Mouse (Mus musculus) granulocyte monocyte progenitor cell, adult 5-6 weeks (primary cell): ENCODE measurements around the gene Fgfr2. TPM values are rescaled to one million over a fixed set of nuclear protein-coding genes. Genes with fewer than 3 reads are reported as not detected.

Experiments used
- ATAC-seq: replicated peaks from 2 replicates; pipeline ENCODE4 v1.8.0; 2016; ENCODE audit warnings: mild to moderate bottlenecking, moderate TSS enrichment, inconsistent platforms; ENCODE audit not compliant: poor library complexity, severe bottlenecking
- total RNA-seq, 2 experiments: library from RNA; stranded (forward) in 1 of 2; stranded (reverse) in 1 of 2; fragments of 200-712, 200-1000 nt in 1 of 2; fragments of >200 nt in 1 of 2; fragmentation: Nextera tagmentation in 1 of 2; gene quantifications; 2 replicates each; pipeline ENCODE4 v1.2.3; 2014 to 2017

The Fgfr2 gene
- total RNA-seq, 2 experiments from 2014 or later, result not detected

DNA sequence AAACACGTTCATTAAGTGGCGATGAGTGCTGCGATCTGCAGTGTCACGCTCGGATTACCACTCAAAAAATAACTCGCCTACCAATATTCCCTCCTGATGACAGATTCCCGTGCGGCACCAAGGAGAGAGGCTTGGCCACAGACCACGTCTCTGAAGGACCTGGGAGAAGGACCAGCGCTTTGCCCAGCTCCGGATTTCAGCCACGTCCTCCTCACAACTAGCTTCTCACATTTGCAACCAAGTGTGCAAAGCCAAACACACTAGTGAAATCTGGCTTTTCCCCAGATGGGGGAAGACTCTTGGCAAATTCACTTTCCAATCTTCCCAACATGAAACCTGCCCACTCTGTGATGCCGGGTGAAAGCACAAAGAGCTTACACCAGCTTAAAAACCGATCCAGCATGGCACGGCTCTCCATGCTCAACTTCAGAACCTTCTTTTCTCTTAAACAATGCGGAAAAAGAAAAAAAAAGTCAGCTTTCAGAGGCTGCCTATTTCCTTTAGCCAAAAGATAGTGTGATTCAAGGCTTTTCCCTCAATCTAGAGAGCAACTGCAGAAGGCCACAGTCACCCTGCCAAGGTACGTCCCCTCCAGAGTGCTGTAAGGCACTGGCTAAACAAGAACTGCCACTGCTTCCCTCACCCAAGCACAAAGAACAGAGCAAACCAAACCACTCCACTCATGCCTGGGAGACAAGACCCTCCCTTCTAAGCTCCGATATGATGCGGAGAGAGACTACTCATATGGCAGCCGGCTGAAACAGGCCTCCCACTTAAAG, 2862.1 kb downstream of the Fgfr2 start:
- ATAC-seq, result no peak

DNA sequence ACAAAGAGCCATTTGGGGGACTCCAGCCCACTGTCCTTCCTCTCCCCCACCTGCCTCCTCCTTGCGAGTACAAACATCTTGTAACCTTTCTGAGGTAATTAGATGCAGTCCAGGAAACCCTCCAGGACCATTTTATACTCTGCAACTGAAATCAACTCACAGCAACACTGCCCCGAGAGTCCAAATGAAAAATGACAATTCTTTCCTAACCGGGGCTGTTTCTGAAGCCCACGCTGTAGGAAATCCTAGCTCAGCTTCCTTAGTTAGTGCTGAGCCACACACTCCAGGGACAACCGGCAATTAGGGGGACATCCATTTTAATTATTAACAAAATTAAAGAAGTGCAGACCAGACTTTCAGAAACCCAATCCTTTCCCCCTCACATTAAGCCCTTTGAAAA, 2863.1 kb downstream of the Fgfr2 start:
- no peak for ATAC-seq

DNA sequence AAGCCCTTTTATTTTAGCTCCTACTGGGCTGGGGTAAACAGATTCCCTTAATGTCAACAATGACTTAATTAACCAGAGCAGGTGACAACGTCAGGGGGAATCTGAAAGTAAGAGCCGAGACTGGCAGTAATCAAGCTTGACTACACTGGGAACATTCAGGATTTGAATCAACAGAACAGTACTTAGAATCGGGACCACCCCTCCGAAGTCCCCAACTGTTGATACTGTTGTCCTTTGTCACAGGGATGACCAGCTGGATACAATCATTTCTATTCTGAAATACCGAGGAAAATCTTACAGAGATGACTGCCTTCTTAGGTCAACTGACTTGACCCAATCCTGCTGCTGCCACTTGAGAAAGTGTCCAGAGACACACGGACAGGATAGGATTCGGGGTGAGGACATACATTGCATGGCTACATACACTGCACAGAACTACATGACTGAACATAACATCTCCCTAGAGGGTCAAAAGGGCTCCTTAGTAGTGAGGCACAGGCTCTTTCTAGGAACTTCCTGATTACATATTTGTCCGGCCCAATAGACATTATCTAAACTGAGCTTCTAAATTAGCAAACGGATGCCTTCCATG, 2864.3 kb downstream of the Fgfr2 start:
- no peak for ATAC-seq

DNA sequence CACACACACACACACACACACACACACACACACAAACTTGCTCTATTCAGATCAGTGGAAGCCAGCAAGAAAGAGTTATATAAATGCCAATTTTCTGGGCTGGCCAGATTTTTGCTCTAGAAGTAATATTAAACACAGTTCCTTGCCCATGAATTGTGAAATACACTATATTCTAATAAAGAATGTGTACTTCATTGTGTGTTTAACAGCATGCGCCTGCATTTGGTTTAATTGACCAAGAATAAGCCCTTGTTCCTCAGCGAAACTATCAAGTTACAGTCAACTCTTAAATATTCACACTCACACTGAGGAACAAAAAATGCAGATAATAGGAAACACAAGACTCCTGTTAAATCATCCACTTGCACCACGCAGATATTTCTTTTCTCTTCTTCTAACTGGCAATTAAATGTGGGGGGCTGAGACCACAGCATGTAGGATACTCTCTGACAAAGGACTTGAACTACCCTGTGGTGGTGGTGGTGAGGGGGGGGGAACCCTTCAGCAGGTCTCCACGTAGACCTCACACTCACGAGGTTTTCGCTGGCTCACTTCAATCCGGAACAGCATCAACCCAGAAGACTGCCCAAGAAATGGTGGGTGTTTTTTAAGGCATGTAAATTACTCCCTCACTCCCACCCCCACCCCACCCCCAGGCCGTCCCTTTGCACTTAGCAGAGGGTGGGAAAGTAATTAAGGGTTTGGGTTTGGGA, 2865.0 kb downstream of the Fgfr2 start:
- no peak for ATAC-seq

DNA sequence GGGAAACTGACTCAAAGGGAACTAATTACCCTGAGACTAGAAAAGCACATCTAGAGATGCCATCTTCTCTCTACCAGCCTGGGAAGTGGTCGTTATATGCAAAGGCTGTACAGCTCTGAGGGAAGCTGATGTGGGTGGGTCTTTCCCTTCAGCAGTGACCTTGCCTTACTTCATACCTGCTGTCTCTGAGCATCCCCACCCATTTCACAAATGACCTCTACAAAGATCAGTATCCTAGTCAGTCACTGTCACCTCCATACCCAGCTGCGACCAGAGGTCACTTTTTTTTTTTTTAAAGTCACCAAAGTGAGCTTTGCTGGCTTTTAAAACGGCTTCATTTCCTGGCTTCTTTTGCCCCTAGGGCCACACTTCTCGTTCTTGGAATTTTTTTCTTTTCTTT, 2869.9 kb downstream of the Fgfr2 start:
- no peak for ATAC-seq

DNA sequence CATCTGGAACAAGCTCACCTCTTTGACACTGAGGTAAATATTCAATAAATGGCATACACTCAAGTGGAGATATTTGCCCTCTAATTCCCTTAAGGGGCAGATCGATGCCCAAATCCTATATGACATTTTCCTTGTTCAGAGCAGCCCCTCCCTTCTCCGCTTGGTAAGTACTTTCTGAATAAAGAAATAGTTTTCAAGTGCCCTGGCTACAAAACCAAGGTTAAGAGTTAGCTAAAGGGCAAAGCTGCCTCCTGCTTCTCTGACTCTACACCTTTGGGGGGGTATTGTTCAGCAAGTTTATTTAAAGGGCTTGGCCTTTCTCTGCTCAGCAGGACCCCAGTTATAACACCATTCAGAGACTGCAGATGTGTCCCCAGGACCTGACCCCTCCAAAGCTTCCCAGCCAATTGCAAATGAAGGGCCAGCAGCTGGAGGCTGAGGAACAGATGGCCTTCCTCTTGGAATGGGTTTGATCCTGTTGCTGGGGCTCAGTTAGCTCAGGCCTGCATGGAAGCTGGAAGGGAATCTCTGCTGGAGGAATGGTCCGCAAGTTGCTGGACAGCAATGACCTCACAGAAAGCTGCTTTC, 2871.1 kb downstream of the Fgfr2 start:
- no peak for ATAC-seq

DNA sequence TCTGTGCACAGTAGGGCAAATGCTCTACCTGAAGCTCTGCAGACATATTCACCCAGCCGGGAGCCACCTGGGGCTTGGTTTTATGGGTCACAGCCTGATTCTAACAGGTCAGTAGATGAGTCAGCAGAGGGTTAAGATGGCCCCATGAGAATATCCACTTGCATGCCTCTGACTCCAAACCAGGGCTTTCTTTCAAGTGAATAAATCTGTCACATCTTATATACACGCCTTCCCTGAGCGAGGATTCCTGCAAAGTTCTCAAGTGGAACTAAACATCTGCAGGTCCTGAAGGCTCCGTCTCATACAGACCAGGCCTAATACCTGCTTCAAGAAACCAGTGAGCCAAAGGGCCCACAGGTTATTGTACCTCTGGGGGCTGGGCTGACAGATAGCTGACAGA, 2872.2 kb downstream of the Fgfr2 start:
- no peak for ATAC-seq

DNA sequence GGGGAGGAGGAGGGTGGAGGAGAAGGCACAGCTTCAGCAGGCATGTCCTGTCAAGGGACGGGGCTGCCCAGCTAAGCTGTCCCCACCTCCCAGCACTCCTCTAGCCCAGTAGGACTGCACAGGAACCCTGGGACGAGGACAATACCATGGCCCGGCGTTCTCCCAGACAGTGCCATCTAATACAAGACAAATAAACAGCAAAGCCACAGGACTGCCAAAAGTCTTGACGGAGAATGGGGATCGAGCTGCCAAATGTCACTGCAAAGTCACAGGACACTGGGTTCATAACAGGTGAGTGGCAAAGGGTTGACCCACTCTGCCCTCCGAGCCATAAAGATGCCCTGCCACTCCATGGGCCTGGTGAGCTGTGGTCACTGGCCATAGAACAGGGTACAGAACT, 2874.7 kb downstream of the Fgfr2 start:
- ATAC-seq, result no peak

DNA sequence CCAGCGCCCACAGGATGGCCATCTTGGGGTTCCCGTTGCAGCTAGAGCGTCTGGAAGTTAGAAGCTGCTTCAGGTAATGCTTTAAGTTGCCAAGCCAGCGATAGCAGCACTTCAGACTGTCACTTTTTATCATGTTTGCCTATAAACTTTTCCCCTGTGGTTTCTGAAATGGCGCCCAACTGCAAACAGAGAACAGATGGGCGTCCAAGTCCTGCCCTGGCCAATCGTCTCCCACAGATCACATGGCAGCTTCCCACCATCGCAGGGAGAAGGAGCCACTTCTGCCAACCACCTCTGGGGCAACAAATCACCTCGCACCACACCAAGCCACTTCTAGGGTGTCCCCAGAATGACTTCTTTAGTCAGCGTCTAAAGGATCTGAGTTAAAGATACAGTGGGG, 2875.3 kb downstream of the Fgfr2 start:
- no peak for ATAC-seq

DNA sequence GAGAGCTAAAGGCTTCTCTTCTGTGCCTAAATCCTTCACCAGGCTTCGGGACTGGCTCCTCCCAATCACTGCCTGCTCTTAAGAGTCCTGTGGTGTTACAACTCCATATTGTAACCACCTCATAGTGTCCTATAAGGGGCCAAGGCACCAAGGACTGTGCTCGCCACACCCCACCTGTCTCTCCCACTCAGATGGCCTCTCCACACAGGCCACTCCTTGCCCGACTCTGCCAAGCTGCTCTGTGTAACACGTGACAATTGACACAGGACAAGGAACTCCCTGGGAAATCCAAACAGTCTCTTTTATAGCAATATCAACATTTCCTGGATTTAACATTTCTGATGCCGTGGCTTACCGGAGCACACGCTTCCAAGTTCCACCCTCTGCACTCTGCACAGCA, 2876.7 kb downstream of the Fgfr2 start:
- ATAC-seq, result no peak

DNA sequence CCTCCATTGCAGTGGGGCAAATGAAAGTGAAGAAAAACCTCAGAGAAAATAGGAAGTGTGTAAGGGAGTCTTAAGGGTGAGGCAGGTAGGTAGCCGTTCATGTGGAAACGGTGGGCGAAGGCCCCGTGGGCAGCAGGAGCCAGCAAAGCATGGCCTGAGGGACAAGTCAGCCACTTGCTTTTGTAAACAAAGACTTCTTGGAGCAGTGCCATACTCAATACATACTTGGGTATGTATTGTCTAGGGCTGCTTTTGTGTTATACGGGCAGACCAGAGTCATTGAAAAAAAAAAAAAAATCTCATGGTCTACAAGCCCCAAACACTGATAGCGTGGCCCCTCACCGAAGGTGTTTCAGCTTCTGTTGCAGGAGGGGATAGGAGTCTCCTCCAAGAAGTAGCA, 2878.6 kb downstream of the Fgfr2 start:
- no peak for ATAC-seq

DNA sequence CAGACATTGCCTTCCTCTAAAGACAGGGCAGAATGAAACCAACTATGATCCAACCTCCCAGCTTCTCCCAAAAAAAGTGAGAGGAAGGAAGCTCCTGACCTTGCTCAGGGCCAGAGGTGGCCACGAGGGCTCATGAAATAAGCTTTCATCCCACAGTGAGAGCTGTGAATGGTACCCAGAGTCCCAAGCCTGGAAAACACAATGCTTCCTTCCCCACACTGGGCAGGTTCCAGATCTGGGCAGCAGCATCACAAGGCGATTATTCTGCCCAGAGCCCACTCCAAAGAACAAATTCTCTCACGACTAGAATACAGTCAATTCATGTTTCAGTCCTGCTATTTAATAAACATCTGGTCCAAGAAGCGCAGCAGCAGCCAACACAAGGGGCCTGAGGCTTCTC, 2879.3 kb downstream of the Fgfr2 start:
- ATAC-seq, result no peak

DNA sequence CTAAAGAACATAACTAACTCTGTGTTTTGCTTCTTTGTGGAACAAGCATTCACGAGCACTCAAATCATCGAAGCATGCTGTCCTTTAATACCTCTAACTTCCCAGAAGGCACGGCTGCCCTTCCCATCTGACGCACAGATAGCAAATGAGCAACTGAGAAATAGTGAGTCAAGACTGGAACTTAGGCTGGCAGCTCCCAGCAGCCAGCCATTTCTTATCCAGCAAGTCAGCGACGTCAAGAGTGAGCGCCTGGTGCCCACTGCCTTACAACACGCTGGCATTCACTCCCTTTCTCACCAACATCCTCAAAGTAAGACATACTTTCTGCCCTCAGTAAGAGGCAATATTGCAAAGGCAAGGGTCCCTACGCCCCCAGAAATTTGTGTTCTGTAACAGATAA, 2883.0 kb downstream of the Fgfr2 start:
- ATAC-seq, result no peak

DNA sequence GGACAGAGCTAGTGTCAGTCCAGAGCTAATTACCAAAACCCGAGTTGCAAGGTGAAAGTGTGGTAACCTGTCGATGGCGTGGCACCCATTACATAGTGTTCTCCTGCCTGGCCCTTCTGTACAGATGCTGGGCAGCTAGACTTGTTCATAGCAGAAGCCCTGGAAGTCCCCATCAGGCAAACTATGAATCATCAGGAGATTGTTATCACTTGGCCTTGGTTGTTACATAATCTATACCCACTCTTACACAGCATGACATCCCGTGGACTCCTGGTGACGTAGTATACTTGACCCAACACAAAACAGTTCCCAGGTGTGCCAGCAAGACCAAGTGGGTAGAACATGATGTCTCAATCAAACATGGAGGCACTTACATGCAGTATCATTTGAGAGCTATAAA, 2885.9 kb downstream of the Fgfr2 start:
- no peak for ATAC-seq

DNA sequence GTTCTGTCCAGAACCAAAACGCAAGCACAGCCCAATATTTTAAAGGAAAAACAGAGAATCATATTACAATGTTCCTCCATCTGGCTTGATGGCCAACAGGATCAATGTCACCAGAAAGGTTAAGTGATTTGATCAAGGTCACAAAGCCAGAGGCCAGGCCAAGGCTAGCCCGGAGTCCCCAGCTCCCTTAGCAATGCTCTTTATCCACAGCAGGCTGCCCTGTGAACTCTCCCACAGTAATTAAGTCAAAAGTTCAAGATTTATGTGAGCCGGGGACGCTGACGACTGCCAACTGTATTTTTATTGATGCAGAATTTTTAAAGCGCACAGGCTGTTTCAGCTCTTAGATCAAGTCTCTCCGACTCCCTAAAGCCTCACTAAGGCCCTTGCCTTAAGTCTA, 2889.4 kb downstream of the Fgfr2 start:
- ATAC-seq, result no peak

DNA sequence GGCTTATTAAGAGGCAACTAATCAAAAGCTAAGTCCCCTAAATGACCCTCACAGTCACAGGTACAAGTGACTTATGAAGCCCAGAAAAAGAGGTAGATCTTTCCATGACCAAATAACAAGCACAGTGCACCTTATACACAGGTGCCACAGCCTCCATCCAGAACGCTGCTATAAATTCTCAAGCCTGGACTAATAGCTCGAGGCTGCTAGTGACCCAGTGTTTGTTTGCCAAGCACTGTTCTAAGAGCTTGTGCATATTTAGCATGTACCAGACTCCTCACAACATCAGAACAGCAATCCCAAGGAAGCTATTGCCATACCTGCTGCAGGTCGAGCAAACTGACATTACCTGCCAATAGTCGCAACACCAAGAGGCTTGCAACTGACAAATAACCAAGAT, 2893.1 kb downstream of the Fgfr2 start:
- ATAC-seq, result no peak

DNA sequence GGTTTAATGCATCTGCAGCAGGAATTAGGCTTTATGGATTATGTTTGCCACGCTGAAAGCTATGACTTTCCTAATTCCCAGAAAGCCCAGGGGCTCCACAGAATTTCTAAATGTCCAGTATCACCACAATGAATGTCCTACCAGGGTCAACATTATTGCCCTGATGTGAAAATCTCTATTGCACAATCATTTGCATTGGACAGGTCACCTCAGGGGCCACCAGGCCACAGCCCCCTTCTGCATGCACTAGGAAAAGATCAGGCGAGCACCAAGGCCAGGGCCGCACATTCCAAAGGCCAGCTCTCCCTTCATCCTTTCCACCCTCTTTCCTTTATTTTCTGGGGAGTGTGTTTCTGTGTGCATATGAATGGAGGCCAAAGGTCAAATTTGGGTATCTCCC, 2897.9 kb downstream of the Fgfr2 start:
- ATAC-seq, result no peak

DNA sequence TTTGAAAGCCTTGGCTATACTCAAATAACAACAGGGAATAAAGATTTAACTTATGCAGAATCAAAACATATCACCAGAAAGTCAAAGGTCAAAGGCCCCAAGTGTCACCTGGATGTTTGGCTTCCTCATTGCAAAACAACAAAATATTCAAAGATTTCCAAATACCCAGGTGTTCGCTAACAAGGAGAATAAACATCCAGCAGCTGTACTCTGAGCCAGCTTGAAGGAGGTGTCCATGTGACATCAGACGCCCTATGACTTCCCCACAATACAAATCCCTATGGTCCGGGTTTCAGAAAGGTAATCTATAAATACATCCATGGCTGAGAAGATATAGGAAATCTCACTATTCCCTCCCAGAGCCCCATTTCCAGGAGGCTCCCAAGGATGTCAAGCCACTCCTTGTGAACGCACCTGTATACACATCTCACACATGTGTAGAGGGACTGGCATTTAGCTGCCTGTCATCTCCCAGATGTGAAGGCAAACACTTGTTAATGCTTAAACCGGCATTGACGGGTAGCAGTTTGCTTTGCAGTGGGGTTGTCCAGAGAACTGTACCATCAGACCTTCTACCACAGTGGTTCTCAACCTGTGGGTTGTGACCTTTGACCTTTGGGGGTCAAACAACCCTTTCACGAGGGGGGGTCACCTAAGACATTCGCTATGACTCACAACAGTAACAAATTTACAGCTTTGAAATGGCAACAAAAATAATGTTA, 2900.4 kb downstream of the Fgfr2 start:
- no peak for ATAC-seq

DNA sequence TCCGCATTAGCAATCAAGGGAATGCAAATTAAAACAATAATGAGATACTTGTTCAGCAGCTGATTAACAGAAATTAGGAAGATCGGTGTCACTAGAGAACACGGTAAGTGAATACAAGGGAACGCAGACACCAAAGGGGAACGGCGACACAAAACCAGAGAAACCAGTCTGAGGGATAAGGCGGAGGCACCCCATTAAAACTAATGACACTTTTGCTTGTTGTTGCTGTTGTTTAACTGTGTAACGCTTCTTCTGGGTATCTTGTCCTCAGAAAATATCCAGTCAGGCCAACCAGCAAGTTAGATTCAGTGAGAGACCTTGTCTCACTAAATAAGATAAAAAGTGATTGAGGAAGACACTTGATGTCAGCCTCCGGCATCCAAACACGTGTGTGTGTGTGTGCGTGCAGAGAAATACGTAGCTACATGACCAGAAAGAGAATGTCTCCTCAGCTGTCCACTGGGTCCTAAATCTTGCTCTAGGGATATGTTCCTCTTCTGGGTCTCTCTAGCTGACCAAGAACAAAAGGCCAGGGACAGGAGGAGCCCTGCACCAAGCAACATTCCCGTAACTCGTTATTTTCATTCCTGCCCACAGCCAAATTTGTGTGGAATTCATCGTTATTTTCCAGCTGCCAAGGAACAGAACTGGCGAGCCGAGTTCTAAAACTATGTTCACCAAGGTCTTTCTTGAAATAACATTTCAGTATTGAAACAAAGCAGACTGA, 2901.3 kb downstream of the Fgfr2 start:
- ATAC-seq, result no peak

DNA sequence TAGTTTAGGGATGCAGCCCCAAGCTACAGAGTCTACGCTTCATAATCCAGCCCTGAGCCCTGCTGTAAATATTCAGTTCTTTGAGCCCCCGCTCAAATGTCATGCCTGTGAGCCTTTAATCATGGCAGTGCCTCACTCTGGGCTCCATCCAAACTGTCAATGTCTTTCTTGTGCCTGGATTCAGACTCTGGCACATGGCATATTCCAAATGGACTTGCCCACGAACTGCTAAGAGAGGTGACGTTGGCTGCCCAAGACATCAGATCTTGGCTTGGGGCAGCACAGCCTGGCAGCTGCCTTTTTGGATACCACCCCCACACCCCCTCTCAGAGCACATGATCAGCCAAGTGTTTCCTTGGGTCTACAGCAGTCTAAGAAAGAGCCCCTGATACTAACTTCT, 2902.5 kb downstream of the Fgfr2 start:
- no peak for ATAC-seq
